Mouse (Mus musculus): ENCODE results near the gene Cbr2.

DNA sequence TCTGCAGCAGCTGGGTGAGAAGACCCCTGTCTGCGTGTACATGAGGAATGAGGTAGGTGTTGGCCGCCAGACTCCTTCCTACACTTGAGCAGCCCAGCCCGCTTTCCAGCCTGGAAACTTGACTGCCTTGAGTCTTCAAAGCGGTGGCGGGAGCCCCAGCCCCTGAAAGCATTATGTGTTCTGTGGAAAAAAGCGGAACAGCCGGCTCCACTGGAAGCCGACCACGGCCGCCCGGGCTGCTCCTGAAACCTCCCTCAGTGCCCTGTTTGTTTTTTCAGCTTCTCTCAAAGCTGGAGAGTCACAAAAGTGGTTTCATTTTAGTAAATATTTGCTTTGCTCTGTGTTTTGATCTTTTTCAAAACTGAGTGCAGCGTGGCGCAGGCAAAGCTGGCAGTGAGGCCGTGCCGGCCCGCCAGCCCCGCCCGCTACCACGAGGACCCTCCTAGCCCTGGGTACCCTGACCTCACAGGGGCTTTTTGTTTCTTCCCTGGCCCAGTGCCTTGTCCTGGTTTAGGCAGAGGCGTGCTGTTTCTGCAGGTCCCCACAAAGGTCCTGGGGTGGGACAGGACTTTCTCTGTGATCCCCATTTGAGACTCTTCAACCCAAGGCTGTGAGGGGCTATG, 45.2 kb downstream of the Cbr2 start:
- TF ChIP-seq CTCF (IDR thresholded peaks at IDR 0.05; ENCODE audit: low read depth) (no peak), EP300 (IDR thresholded peaks at IDR 0.05; ENCODE audit: low read depth) (no peak)
